Mouse (Mus musculus): ENCODE data around the gene Elp1. TPM values are rescaled to one million over a fixed set of nuclear protein-coding genes. Genes with fewer than 3 reads are reported as not detected.

The Elp1 gene
- polyA plus RNA-seq, 1 experiment from 2014 or later, result 9.7 TPM

DNA sequence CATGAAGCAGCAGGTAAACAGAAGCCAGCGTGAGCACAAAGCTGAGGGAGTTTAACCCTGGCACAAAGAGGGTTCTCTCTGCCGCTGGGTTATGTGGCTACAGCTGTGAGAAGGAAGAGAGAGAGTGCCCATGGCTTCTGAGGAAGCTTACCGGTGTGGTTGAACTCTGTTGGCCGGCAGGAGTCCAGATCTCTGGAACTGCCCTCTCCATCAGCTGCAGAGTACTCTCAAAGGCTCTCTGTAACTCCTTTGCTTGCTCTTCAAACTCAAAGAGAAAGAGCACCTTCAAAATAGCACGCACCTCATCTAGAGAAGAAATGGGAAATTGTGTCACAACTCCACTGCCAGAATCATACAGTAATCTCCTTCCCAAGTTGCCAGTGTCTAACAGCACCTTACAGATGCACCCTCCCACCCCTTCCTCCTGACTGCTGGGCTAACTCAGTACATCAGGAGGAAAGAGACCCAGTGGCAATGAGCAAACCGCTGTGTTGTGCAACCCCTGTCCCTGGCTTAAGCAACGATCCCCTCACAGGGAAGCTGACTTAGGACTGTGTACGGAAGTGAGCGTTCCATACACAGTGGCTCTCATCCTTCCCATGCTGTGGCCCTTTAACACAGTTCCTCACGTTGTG, 45.0 kb downstream of the Elp1 start:
- 89% methylated on average over 10 of the region's 10 CpGs for WGBS
- Histone ChIP-seq H3K36me3 (ENCODE audit: control insufficient read depth, insufficient read depth) (peaks cover 86% of the 10 kb centered on the region), H3K9me3 (ENCODE audit: control insufficient read depth) (no peaks in the 10 kb centered on the region), H3K4me2 (replicated peaks; ENCODE audit: low read depth) (no peak overlapping the region), H3K4me3 (ENCODE audit: low read depth, low read length) (no peak overlapping the region), H3K4me1 (replicated peaks; ENCODE audit: control insufficient read depth, insufficient read depth, low read length) (no peaks in the 10 kb centered on the region), H3K27ac (ENCODE audit: low read depth, low read length) (no peak overlapping the region), H3K9ac (ENCODE audit: low read depth, low read length) (no peak overlapping the region), H3K27me3 (replicated peaks; ENCODE audit: control insufficient read depth, insufficient read depth, low read length) (no peaks in the 10 kb centered on the region)
- no peak for TF ChIP-seq CTCF (IDR thresholded peaks at IDR 0.05; ENCODE audit: low read depth)
- no peak for ATAC-seq

DNA sequence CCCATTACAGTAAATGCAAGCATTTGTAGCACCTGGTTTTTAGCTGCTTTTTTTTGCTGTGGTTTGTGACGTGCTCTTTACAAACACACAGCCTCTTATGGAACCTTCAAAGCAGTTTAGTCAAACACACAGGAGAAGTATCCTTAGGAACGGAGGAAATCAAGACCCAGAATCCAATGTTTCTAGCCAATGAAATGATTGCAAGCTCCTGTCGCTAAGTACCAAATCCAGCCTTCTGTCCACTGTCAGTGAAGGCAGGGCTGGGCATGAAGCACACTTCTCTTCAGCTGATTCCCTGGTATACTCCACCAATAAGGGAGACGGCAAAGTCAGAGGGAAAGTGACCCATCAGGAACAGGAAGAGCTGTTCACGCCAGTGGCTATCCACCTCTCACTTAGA, 46.1 kb downstream of the Elp1 start:
- no peak overlapping the region for H3K4me3 ChIP-seq (ENCODE audit: low read depth, low read length)
- H3K27me3 ChIP-seq (replicated peaks; ENCODE audit: control insufficient read depth, insufficient read depth, low read length), result no peaks in the 10 kb centered on the region
- H3K27ac ChIP-seq (ENCODE audit: low read depth, low read length), result no peak overlapping the region
- no peak overlapping the region for H3K9ac ChIP-seq (ENCODE audit: low read depth, low read length)
- TF ChIP-seq CTCF (IDR thresholded peaks at IDR 0.05; ENCODE audit: low read depth), result no peak
- H3K4me2 ChIP-seq (replicated peaks; ENCODE audit: low read depth), result no peak overlapping the region
- H3K4me1 ChIP-seq (replicated peaks; ENCODE audit: control insufficient read depth, insufficient read depth, low read length), result no peaks in the 10 kb centered on the region
- 87% methylated on average over 5 of the region's 5 CpGs for WGBS
- ATAC-seq, result no peak
- peaks cover 88% of the 10 kb centered on the region for H3K36me3 ChIP-seq (ENCODE audit: control insufficient read depth, insufficient read depth)
- no peaks in the 10 kb centered on the region for H3K9me3 ChIP-seq (ENCODE audit: control insufficient read depth)

- Histone ChIP-seq H3K4me1 (replicated peaks; ENCODE audit: control insufficient read depth, insufficient read depth, low read length) (no peaks in the 10 kb centered on the region), H3K27me3 (replicated peaks; ENCODE audit: control insufficient read depth, insufficient read depth, low read length) (no peaks in the 10 kb centered on the region), H3K27ac (ENCODE audit: low read depth, low read length) (no peak overlapping the region), H3K9me3 (ENCODE audit: control insufficient read depth) (no peaks in the 10 kb centered on the region), H3K4me3 (ENCODE audit: low read depth, low read length) (no peak overlapping the region), H3K9ac (ENCODE audit: low read depth, low read length) (no peak overlapping the region), H3K4me2 (replicated peaks; ENCODE audit: low read depth) (no peak overlapping the region), H3K36me3 (ENCODE audit: control insufficient read depth, insufficient read depth) (peaks cover 44% of the 10 kb centered on the region)
- no peak for ATAC-seq
- no peak for TF ChIP-seq CTCF (IDR thresholded peaks at IDR 0.05; ENCODE audit: low read depth)
- 95% methylated on average over 9 of the region's 9 CpGs for WGBS
These were observed 54.7 kb downstream of the Elp1 start for GRCm38 (mm10) chr4:56747456-56747855.

DNA sequence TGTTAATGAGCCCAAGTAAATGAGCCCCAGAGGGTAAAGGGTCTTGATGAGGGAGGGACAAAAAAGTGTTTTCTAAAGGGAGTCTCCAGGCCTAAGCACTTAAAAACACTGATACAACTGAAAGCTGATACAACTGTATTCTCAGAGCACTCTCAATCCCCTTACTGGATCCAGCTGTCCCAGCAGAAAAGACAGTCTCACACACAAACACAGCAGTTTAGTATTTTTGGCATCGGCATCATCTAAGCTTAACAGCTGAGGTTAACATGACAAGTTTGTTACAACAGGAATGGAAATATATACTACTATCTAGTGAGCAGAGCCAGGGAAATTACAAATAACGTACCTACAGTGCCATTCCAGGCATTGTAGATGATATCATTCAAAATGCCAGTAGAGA, 55.8 kb downstream of the Elp1 start:
- ATAC-seq, result no peak
- Histone ChIP-seq H3K36me3 (ENCODE audit: control insufficient read depth, insufficient read depth) (peaks cover 35% of the 10 kb centered on the region), H3K9ac (ENCODE audit: low read depth, low read length) (no peak overlapping the region), H3K9me3 (ENCODE audit: control insufficient read depth) (no peaks in the 10 kb centered on the region), H3K4me1 (replicated peaks; ENCODE audit: control insufficient read depth, insufficient read depth, low read length) (no peaks in the 10 kb centered on the region), H3K27me3 (replicated peaks; ENCODE audit: control insufficient read depth, insufficient read depth, low read length) (no peaks in the 10 kb centered on the region), H3K4me2 (replicated peaks; ENCODE audit: low read depth) (no peak overlapping the region), H3K4me3 (ENCODE audit: low read depth, low read length) (no peak overlapping the region), H3K27ac (ENCODE audit: low read depth, low read length) (no peak overlapping the region)
- WGBS, result 85% methylated on average over 2 of the region's 2 CpGs
- no peak for TF ChIP-seq CTCF (IDR thresholded peaks at IDR 0.05; ENCODE audit: low read depth)

GRCm38 (mm10) chr4:56743363-56744195, 58.6 kb downstream of the Elp1 start, which contains the start of gene Actl7a:
Gene Actl7a, plus strand, starts transcription at chr4:56743413.
- H3K9me3 ChIP-seq (ENCODE audit: control insufficient read depth), result no peaks in the 10 kb centered on the region
- H3K36me3 ChIP-seq (ENCODE audit: control insufficient read depth, insufficient read depth), result peaks cover 11% of the 10 kb centered on the region; the same call in 1 of the 2 replicates
- WGBS, result 97% methylated on average over 21 of the region's 21 CpGs
- H3K4me1 ChIP-seq (replicated peaks; ENCODE audit: control insufficient read depth, insufficient read depth, low read length), result no peaks in the 10 kb centered on the region
- no peak within 1 kb of the TSS for H3K9ac ChIP-seq (ENCODE audit: low read depth, low read length)
- no peak within 1 kb of the TSS for H3K4me2 ChIP-seq (replicated peaks; ENCODE audit: low read depth)
- no peak within 1 kb of the TSS for H3K4me3 ChIP-seq (ENCODE audit: low read depth, low read length)
- no peak for TF ChIP-seq CTCF (IDR thresholded peaks at IDR 0.05; ENCODE audit: low read depth)
- no peaks in the 10 kb centered on the region for H3K27me3 ChIP-seq (replicated peaks; ENCODE audit: control insufficient read depth, insufficient read depth, low read length)
- H3K27ac ChIP-seq (ENCODE audit: low read depth, low read length), result no peak within 1 kb of the TSS
- no peak for ATAC-seq

DNA sequence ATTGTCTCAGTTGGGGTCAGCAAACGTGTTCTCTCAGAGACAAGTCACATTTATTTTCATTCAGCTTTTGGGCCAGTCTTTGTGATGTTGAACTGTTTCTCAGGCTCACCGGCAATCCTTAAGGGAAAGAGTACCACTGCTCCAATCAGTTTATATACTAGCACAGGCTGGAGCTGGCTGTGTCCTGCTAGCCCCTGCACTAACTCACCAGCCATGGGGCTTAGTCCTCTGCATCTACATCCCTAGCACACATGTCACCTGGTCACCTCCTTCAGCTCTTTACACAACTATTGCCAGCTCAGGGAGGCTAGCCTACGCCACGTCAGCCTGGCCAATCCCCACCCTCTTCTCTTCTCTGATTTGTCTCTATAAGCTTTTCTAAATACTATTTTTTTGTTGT, 59.4 kb downstream of the Elp1 start:
- H3K27me3 ChIP-seq (replicated peaks; ENCODE audit: control insufficient read depth, insufficient read depth, low read length), result no peaks in the 10 kb centered on the region
- no peak overlapping the region for H3K4me2 ChIP-seq (replicated peaks; ENCODE audit: low read depth)
- peaks cover 5% of the 10 kb centered on the region; the same call in 1 of the 2 replicates for H3K36me3 ChIP-seq (ENCODE audit: control insufficient read depth, insufficient read depth)
- H3K4me3 ChIP-seq (ENCODE audit: low read depth, low read length), result no peak overlapping the region
- no peak overlapping the region for H3K9ac ChIP-seq (ENCODE audit: low read depth, low read length)
- 87% methylated on average over 4 of the region's 4 CpGs for WGBS
- H3K9me3 ChIP-seq (ENCODE audit: control insufficient read depth), result no peaks in the 10 kb centered on the region
- ATAC-seq, result no peak
- no peak for TF ChIP-seq CTCF (IDR thresholded peaks at IDR 0.05; ENCODE audit: low read depth)
- no peaks in the 10 kb centered on the region for H3K4me1 ChIP-seq (replicated peaks; ENCODE audit: control insufficient read depth, insufficient read depth, low read length)
- H3K27ac ChIP-seq (ENCODE audit: low read depth, low read length), result no peak overlapping the region
